Mouse (Mus musculus) limb, embryonic 13.5 days (tissue): ENCODE measurements around the gene Cfap77. TPM values are rescaled to one million over a fixed set of nuclear protein-coding genes. Genes with fewer than 3 reads are reported as not detected.

Experiments
- ATAC-seq: fragments of 200-750 bp; cut with Nextera tagmentation; 2 replicates; pipeline ENCODE4 v1.8.0; 2017; ENCODE audit warnings: low read depth, moderate number of reproducible peaks, moderate TSS enrichment; ENCODE audit not compliant: low FRiP score
- H3K27ac ChIP-seq: fragments of 300-500 bp; sonication (generic); 2 replicates; pipeline ENCODE4 v1.5.1; 2015; ENCODE audit warnings: inconsistent platforms, mild to moderate bottlenecking, moderate library complexity
- H3K27me3 ChIP-seq: fragments of 300-500 bp; sonication (generic); 2 replicates; pipeline ENCODE4 v1.6.1; 2015; ENCODE audit warnings: mild to moderate bottlenecking, inconsistent platforms
- H3K36me3 ChIP-seq: fragments of 300-500 bp; sonication (generic); 2 replicates; pipeline ENCODE4 v1.6.1; 2015; ENCODE audit warnings: inconsistent platforms, mild to moderate bottlenecking, moderate library complexity
- H3K4me1 ChIP-seq: fragments of 300-500 bp; sonication (generic); 2 replicates; pipeline ENCODE4 v1.6.1; 2015; ENCODE audit warnings: inconsistent platforms
- H3K4me2 ChIP-seq: fragments of 300-500 bp; sonication (generic); replicated peaks from 2 replicates; pipeline ENCODE4 v1.6.1; 2015; ENCODE audit warnings: inconsistent platforms, mild to moderate bottlenecking, moderate library complexity
- H3K4me3 ChIP-seq: fragments of 300-500 bp; sonication (generic); 2 replicates; pipeline ENCODE4 v1.5.1; 2015; ENCODE audit warnings: moderate library complexity, mild to moderate bottlenecking, inconsistent platforms
- H3K9ac ChIP-seq: fragments of 300-500 bp; sonication (generic); 2 replicates; pipeline ENCODE4 v1.6.1; 2015; ENCODE audit warnings: mild to moderate bottlenecking, inconsistent platforms
- H3K9me3 ChIP-seq: fragments of 300-500 bp; sonication (generic); 2 replicates; pipeline ENCODE4 v1.6.1; 2016; ENCODE audit warnings: inconsistent platforms
- WGBS: fragments of 180-500 bp; shearing (Covaris S2); methylation state at CpG from one replicate; pipeline ENCODE4 v1.1.7; 2015; 5-methylcytosine and 5-hydroxymethylcytosine counted together
- polyA plus RNA-seq: library from polyadenylated mRNA; unstranded; fragments of >200 nt; fragmentation: Nextera tagmentation; extraction: Ambion mirVana; gene quantifications from 2 replicates; pipeline ENCODE4 v1.2.1, GENCODE M21; 2015

Cfap77 gene
- polyA plus RNA-seq, 1 experiment from 2014 or later: 0.24 TPM

DNA sequence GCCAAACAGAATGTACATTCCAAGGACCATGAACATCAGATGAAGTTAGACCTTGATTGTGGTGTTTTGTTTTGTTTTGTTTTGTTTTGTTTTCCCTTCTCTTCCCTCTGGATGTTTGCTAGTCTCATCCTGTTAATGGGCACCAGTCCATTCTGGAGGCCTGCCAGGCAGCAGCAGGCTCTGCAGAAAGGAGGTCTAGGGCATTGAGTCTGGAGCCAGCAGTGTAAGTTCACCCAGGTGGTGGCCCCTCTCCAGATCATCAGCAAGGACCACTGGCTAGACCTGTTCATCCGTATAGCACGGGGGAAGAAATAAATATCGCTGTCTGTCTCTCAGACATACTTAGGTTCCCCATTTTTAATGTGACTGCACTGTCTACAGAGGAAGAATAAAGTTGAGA lies 173.6 kb downstream of the Cfap77 start:
- no peaks in the 10 kb centered on the region for H3K27me3 ChIP-seq
- ATAC-seq: no peak
- H3K36me3 ChIP-seq: peaks cover 66% of the 10 kb centered on the region
- WGBS: 94% methylated on average over 3 of the region's 3 CpGs
- H3K9me3 ChIP-seq: no peaks in the 10 kb centered on the region
- no peak overlapping the region for H3K4me2 ChIP-seq
- no peaks in the 10 kb centered on the region for H3K4me1 ChIP-seq
- H3K27ac ChIP-seq: no peak overlapping the region
- no peak overlapping the region for H3K9ac ChIP-seq
- no peak overlapping the region for H3K4me3 ChIP-seq

Other genes starting within 250 kb of the Cfap77 start
- gene Gtf3c4, start 214.7 kb downstream of the Cfap77 start, polyA plus RNA-seq: 16.5 and 17.4 TPM in 2 replicates
- gene Ddx31, start 214.7 kb downstream of the Cfap77 start, polyA plus RNA-seq: 15.0 and 17.7 TPM in 2 replicates
- gene Barhl1, start 138.4 kb downstream of the Cfap77 start, polyA plus RNA-seq: 0.06 TPM in 1 of 2 replicates, not detected in the other
- 10.8 and 11.9 TPM in 2 replicates for gene Ttf1, start 5.2 kb upstream of the Cfap77 start, polyA plus RNA-seq
- 9.8 and 11.1 TPM in 2 replicates for gene Setx, start 69.1 kb upstream of the Cfap77 start, polyA plus RNA-seq
- gene Ntng2, start 197.9 kb upstream of the Cfap77 start, polyA plus RNA-seq: 0.31 and 0.50 TPM in 2 replicates